Mouse (Mus musculus) right cerebral cortex, adult 2 months (tissue): ENCODE measurements around the gene Taf12.
"Not testable (repeated sequence)": the region's sequence is repeated elsewhere in the genome, so short reads cannot be mapped to it uniquely, and the experiment has no call there.

ENCODE experiments used
- DNase-seq, 2 experiments: peaks; one replicate each; pipeline ENCODE4 v3.0.0; 2021 to 2022; ENCODE audit warnings: low spot score in 2 of 2

The Taf12 gene

DNA sequence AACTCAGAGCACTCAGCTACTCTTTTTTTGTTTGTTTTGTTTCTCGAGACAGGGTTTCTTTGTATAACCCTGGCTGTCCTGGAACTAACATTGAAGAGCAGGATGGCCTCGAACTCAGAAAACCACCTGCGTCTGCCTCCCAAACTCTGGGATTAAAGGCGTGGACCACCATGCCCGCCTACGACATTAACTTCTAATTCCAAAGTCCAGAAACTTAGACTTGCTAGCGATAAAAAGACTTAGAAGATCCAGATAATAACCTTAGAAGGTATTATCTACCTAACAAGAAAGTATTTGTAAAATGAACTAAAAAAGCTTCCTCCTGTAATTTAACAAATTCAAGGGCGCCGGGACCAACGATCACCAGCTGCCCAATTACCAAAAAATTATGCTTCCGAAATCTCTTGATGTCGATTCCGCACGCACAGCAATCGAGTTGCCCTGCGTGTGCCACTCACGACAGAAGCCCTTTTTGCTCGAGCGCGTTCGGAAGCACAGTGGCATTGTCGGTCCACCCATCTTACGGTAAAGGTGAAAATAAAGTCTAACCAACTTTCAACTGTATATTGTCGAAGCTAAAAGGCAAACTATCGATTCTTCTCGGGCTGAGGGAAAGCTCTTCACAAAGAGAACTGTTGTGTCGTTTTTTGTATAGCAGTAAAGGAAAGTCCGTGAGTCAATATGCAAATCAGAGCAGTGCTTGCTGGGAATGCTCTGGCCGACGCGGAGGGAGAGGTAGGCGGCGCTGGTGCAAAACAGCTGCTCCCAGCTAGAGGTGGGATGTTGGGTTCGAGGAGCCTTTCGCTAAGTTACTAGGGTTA is 4.2 kb upstream of the Taf12 start:
- DNase-seq = peak; percentile 86

DNA sequence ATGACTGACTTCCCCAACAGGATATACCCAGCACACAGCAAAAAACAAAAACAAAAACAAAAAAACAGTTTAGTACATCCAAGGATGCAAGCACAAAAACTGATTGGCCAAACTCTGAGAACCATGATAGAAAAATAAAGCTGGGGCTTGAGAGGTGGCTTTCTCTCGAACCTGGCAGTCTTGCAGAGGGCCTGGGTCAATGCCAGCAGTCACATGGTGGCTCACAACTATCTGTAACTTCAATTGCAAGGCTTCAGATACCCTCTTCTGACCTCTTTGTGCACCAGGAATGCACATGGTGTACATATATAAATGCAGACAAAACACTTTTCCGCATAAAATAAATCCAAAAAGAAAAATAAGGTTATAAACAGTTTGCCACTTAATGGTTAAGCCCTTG is 1.0 kb upstream of the Taf12 start:
- no peak for DNase-seq

GRCm38 (mm10) chr4:132275949-132276348 is 1.8 kb downstream of the Taf12 start:
- no peak for DNase-seq

GRCm38 (mm10) chr4:132288840-132289239 is 14.7 kb downstream of the Taf12 start:
- not testable (repeated sequence) for DNase-seq

DNA sequence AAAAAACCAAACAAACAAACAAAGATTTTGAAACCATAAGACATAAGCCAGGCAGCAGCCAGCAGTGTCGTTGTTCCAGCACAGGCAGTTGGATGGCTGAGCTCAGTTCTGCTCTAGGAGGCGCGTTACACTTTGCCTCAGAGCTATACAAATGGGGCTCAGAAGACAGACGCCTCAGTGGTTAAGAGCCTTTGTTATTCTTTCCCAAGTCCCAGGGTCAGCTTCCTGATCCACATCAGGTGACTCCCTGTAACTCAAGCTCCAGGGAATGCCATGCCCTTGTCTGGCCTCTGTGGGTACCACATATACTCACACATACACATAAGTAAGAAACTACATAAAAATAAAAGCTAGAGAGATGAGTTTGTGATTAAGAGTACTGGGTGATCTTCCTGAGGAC is 16.9 kb downstream of the Taf12 start:
- no peak for DNase-seq

DNA sequence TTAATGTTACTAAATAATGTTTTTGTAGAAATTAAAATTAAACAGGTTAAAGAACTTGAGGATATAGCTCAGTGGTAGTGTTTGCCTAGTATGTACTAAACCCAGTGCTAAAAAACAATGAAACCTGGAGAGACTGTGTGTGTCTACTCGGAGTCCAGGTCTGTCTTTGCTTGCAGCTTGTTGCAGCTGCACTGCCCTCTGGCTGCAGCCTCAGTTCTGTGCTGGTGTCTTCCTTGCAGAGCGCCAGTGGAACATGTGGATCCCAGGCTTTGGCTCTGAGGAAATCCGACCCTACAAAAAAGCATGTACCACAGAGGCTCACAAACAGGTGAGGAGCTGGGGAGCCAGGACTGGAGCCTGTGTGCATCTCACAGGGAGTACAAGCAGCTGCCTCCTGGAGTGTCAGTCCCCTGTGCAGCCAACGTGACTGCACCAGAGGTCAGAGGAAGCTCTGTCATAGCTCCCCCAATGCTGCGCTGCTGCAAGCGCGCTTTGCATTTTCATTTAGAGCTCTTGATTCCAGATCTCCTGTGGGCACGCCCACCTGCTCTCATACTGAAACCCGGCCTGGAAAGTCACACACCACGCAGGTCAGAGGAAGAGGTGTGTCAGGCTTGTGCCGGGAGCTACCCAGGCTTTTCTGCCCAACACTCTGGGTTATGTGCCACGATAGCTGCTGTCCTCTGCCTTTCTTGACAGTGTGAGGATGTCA is 17.6 kb downstream of the Taf12 start:
- DNase-seq = no peak

DNA sequence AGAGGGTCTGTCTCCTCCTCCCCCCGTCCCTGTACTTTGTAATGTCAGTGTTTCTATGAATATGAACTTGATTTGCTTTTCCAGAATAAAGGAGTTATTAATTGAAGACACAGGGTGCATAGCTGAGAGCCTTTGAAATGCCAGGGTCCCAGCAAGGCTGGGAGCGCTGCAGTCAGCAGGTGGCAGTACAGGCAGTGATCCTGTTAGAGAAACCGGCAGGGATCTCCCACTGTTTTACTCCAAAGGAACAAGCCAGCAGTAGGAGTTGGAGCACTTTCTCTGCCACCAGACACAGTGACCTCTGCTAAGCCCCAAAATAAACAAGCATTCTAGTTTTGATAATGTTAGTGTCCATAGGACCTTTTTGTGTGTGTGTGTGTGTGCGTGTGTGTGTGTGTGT is 18.8 kb downstream of the Taf12 start:
- DNase-seq = peak; percentile 37 to 48

DNA sequence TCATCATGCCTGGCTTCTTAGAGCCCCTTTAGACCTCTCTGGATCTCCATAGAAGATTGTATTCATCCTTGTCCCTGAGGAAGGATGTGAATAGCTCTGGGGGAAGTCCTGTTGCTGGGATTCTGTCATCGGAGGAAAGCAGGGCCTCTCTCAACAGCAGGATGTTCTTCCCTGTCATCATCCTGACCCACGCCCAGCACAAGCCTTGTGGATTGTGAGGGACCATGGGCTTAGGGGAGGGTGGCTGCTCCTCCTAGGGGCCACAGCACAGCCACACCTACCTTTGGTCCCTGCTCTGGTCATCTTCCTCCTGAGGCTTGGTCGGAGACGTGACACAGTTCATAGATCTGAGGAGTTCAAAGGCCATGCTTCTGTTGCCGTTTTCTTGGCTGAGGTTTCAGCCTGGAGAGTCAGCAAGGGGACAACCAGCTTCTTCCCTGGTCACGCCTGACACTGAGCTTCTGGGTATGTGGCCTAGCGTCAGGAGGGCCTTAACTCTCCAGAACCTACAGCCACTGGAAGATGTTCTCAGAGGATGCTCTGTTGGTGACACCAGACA is 19.6 kb downstream of the Taf12 start:
- DNase-seq = no peak

DNA sequence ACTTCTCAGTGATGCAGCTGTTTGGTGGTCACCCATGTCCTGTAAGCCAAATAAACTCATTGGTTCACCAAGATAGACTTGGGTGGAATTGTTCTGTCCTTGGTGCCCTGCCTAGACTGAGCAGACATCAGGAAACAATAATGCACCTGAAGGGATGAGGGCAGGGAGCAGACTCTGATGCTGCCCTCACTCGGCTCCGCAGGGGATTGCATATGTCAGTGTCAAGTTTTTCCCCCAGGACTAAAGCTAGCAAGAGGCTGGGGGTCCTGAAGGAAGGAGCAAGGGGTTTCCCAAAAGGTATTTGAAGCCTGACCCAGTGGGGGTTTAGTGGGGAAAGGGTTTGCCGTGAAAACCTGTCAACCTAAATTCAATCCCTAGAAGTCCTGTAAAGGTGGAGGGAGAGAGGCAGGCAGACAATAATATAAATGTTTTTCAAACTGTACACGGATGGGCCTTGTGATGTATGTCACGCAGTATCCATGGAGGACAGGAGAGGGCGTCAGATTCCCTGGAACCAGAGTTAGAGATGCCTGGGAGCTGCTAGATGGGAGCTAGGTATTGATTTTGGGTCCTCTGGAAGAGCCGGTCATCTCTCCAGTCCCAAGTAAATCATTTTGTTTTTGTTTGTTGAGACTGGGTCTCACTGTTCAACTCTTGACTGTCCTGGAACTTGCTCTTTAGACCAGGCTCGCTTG is 21.7 kb downstream of the Taf12 start:
- DNase-seq = no peak

DNA sequence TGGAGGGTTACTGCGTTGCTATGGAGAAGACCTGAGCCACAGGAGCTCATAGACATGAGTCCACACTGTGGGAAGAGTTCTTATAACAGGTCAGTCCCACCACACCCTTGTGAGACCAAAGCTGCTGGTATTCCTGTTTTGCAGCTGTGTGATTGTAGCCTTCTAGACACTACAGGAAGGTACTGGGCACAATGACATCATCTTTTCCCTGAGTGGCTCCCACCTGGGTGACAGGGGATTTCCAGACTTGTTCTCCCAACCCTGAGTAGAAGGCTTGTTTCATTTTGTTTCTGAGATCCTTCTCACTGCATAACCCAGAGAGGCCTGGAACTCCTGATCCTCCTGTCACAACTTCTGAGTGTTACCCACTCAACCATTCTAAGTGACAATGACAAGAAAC is 25.7 kb downstream of the Taf12 start:
- no peak for DNase-seq

DNA sequence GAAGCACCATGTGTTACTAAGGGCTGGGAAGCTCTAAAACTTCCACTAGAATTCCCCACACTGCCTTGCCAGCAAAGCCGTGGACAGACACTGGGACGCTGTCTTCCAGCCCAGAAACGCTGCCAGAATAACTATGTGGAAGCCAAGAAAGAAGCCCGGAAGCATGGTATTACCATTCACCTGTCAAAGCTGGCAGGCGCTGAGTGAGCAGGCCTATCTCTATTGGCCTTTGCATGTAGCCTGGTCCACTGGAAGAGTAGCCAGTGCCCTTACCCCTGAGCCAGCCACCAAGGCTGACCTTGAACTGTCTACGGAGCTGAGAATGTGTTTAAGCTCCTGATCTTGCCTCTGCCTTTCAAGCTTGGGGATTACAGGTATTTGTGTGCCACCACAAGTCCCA is 27.3 kb downstream of the Taf12 start:
- no peak for DNase-seq

DNA sequence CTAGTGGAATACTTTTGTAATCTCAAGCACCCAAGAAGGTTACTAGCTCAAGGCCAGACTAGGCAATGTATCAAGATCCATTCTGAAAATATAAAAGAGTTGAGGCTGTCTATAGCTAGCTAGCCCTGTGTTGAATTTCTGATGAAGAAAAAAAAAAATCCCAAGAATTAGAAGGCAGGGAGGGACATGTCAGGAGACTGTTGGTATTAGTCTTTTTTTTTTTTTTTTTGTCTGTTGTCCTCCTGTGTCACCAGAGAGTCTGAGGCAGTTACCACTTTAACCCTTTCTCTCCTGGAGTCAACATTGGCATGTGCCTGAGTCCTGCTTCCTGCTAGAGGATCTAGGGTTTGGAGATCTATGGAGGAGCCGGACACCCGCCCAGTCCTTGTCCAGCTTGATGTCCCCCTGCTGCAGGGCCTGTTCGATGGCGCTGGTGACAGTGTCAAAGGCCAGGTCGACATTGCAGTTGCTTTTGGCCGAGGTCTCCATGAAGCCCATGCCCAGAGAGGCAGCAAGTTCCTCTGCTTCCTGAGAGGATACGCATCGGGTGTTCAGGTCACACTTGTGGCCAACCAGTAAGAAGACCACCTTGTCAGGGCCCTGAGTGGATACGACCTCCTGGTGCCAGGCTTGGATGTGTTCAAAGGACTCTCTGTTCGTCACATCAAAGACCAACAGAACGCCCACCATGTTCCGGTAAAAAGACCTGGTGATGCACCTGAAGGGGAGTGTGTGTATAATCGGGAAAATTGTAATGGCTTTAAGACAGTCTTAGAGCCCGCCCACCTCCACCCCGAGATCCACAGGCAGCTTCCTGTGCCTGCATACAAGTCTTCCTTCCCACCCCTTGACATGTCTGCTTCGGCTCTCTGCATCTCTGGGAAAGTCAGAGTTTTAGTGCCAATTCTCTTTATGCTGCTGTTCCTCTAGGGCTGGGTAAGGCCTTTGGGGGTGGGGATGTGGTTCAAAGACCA is 28.1 kb downstream of the Taf12 start:
- DNase-seq = no peak

GRCm38 (mm10) chr4:132302939-132303479 is 28.8 kb downstream of the Taf12 start, which contains the start of gene Rab42:
Rab42 (minus strand) TSS chr4:132303385.
- peak; percentile 67 to 72 for DNase-seq

DNA sequence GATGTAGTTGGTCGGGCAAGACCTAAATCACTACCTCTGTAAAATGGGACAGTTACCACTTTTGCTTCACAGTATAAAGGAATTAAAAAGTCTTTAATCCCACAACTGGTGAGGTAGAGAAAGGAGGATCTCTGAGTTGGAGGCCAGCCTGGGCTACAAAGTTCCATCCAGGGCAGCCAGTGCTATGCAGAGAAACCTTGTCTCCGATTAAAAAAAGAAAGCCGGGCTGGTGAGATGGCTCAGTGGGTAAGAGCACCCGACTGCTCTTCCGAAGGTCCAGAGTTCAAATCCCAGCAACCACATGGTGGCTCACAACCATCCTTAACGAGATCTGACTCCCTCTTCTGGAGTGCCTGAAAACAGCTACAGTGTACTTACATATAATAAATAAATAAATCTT is 29.3 kb downstream of the Taf12 start:
- DNase-seq = not testable (repeated sequence)

GRCm38 (mm10) chr4:132305276-132305675 is 31.1 kb downstream of the Taf12 start:
- DNase-seq = no peak

DNA sequence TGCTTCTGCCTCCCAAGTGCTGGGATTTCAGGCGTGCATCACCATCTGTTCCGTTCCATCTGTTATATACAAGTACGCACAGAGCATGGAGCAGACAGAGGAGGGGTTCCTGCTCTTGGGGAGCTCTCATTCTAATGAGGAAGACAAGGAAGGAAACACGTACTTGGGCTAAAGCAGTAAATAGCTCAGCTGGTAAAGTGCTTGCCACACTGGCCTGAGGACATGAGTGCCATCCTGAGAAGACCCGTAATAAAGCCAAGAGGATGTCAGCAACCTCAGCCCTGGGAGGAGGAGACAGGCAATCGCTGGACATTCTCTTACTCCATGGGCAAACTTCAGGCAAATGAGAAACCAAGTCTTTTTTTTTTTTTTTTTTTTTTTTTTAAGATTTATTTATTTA is 31.8 kb downstream of the Taf12 start:
- DNase-seq = no peak

GRCm38 (mm10) chr4:132308437-132309139 is 34.4 kb downstream of the Taf12 start:
- DNase-seq = peak; percentile 93

DNA sequence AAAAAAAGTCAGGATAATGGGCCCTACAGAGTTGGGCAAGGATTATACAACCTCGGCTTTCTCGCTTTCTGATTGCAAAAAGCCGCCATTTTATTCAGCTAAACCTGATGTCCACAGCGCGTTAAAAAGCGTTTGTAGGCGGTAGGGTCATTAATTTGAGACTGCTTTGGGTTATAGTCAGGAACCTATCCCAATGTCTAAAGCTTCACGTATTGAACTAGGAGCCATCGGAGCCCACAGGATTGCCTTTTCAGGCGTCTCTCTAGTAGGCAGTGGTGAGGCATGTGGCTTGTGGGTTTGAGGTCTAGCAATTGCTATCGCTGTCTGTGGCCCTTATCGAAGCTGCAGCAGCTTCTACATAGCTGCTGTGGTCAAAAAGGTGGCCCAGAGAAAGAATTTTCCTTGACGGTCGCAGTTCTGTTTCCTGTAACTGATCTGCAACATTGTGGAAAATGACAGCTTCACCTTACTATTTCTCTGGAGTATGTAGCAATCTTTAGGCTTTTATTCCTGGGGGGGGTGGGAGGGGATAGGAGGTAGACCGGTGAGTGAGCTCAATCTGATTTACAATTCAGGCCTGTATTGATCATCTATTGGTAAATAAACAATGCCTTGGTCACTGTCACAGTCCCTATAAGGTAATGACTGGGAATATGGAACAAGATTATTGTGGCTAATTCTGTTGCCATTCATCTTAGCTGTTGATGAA is 35.1 kb downstream of the Taf12 start:
- DNase-seq = peak; percentile 27 to 43

GRCm38 (mm10) chr4:132309849-132310472 is 35.8 kb downstream of the Taf12 start:
- DNase-seq = peak; percentile 35 to 53
